Mouse (Mus musculus) lung, embryonic 15.5 days (tissue): Measurements from ENCODE around the gene Eif2b5. TPM values are rescaled to one million over a fixed set of nuclear protein-coding genes. Genes with fewer than 3 reads are reported as not detected.

Experiments
- ATAC-seq: fragments of 200-750 bp; cut with Nextera tagmentation; 2 replicates; pipeline ENCODE4 v1.8.0; 2017; ENCODE audit warnings: moderate number of reproducible peaks, borderline replicate concordance; ENCODE audit not compliant: low FRiP score, low TSS enrichment; ENCODE audit errors: extremely low read depth
- H3K27ac ChIP-seq: fragments of 300-500 bp; sonication (generic); 2 replicates; pipeline ENCODE4 v1.5.1; 2015; ENCODE audit warnings: moderate library complexity, mild to moderate bottlenecking, inconsistent platforms
- H3K27me3 ChIP-seq: fragments of 300-500 bp; sonication (generic); 2 replicates; pipeline ENCODE4 v1.6.1; 2015; ENCODE audit warnings: inconsistent platforms
- H3K36me3 ChIP-seq: fragments of 300-500 bp; sonication (generic); 2 replicates; pipeline ENCODE4 v1.6.1; 2015; ENCODE audit warnings: inconsistent platforms
- H3K4me1 ChIP-seq: fragments of 300-500 bp; sonication (generic); 2 replicates; pipeline ENCODE4 v1.6.1; 2015; ENCODE audit warnings: inconsistent platforms
- H3K4me2 ChIP-seq: fragments of 300-500 bp; sonication (generic); 2 replicates; pipeline ENCODE4 v1.6.1; 2015; ENCODE audit warnings: inconsistent platforms, mild to moderate bottlenecking, moderate library complexity
- H3K4me3 ChIP-seq: fragments of 300-500 bp; sonication (generic); 2 replicates; pipeline ENCODE4 v1.5.1; 2015; ENCODE audit warnings: mild to moderate bottlenecking, inconsistent platforms
- H3K9ac ChIP-seq: fragments of 300-500 bp; sonication (generic); 2 replicates; pipeline ENCODE4 v1.6.1; 2015; ENCODE audit warnings: inconsistent platforms
- H3K9me3 ChIP-seq: fragments of 300-500 bp; sonication (generic); 2 replicates; pipeline ENCODE4 v1.6.1; 2016; ENCODE audit warnings: inconsistent platforms
- WGBS: fragments of 180-500 bp; shearing (Covaris S2); methylation state at CpG from one replicate; pipeline ENCODE4 v1.1.7; 2015; 5-methylcytosine and 5-hydroxymethylcytosine counted together
- polyA plus RNA-seq: library from polyadenylated mRNA; unstranded; fragments of >200 nt; fragmentation: Nextera tagmentation; extraction: Ambion mirVana; gene quantifications from 2 replicates; pipeline ENCODE4 v1.2.1, GENCODE M21; 2015

Gene Eif2b5
- polyA plus RNA-seq, 1 experiment from 2014 or later: 106 TPM

DNA sequence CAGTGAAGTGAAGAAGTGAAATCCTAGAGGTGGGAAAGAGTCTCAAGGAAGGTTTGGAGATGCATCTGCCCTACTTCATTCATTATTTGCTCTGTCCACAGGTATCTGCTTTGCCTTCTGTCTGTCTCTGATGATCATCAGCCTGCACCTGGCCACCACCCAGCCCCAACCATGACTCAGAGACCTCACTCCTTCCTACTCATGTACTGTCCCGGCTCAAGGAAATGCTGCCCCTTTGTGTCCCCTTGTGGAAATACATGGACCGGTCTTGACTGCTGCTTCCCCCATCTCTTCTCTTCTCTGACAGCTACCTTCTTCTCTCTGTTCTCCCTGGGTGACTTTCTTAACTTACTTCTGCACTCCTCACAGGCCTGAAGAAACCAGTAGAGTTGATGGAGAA is 8.0 kb upstream of the Eif2b5 start:
- Histone ChIP-seq H3K4me1 (no peaks in the 10 kb centered on the region), H3K9me3 (no peaks in the 10 kb centered on the region), H3K27me3 (no peaks in the 10 kb centered on the region), H3K4me2 (no peak overlapping the region), H3K36me3 (no peaks in the 10 kb centered on the region), H3K9ac (no peak overlapping the region), H3K4me3 (no peak overlapping the region), H3K27ac (no peak overlapping the region)
- 50% methylated on average over 2 of the region's 2 CpGs for WGBS
- no peak for ATAC-seq

DNA sequence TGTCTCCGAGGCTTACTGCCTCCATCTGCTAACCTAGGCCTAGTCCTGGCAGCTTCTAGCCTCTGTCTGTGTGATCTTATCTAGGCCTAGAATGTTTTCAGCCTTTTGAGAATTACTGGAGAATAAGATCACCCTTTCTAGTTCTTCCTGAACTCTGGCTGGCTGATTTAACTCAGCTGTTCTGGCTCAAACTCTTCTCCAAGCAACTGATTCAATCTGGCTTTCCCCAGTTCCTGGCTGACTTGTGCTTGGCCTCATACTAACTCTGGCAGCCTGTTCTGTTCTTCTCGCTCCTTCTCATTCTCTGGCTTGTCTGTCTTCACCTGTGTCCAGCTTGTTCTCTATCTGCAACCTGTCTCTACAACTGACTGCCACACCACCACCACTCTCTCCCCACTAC is 7.3 kb upstream of the Eif2b5 start:
- no peak for ATAC-seq
- Histone ChIP-seq H3K27ac (no peak overlapping the region), H3K9me3 (no peaks in the 10 kb centered on the region), H3K27me3 (no peaks in the 10 kb centered on the region), H3K4me2 (no peak overlapping the region), H3K9ac (no peak overlapping the region), H3K36me3 (no peaks in the 10 kb centered on the region), H3K4me3 (no peak overlapping the region), H3K4me1 (no peaks in the 10 kb centered on the region)
- 57% methylated on average over 2 of the region's 2 CpGs for WGBS

DNA sequence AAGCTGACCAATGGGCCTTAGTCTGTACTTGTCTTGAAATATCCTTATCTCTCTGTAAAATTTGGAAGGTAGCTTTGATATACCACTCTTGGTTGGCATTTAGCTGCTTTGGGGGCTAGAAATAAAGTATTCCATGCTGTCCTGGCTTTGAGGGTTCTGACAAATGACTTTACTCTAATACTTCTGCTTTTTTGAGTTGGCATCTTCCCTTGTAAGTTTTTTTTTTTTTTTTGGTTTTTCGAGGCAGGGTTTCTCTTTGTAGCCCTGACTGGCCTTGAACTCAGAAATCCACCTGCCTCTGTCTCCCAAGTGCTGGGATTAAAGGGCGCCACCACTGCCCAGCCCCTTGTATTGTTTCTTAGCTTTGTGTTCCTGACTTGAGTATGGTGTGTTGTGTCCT is 5.2 kb upstream of the Eif2b5 start:
- no peaks in the 10 kb centered on the region for H3K27me3 ChIP-seq
- WGBS: 59% methylated on average over 2 of the region's 2 CpGs
- H3K4me3 ChIP-seq: no peak overlapping the region
- ATAC-seq: no peak
- no peak overlapping the region for H3K4me2 ChIP-seq
- no peak overlapping the region for H3K27ac ChIP-seq
- peaks cover 7% of the 10 kb centered on the region; the same call in 1 of the 2 replicates for H3K4me1 ChIP-seq
- H3K36me3 ChIP-seq: no peaks in the 10 kb centered on the region
- no peaks in the 10 kb centered on the region for H3K9me3 ChIP-seq
- no peak overlapping the region for H3K9ac ChIP-seq

DNA sequence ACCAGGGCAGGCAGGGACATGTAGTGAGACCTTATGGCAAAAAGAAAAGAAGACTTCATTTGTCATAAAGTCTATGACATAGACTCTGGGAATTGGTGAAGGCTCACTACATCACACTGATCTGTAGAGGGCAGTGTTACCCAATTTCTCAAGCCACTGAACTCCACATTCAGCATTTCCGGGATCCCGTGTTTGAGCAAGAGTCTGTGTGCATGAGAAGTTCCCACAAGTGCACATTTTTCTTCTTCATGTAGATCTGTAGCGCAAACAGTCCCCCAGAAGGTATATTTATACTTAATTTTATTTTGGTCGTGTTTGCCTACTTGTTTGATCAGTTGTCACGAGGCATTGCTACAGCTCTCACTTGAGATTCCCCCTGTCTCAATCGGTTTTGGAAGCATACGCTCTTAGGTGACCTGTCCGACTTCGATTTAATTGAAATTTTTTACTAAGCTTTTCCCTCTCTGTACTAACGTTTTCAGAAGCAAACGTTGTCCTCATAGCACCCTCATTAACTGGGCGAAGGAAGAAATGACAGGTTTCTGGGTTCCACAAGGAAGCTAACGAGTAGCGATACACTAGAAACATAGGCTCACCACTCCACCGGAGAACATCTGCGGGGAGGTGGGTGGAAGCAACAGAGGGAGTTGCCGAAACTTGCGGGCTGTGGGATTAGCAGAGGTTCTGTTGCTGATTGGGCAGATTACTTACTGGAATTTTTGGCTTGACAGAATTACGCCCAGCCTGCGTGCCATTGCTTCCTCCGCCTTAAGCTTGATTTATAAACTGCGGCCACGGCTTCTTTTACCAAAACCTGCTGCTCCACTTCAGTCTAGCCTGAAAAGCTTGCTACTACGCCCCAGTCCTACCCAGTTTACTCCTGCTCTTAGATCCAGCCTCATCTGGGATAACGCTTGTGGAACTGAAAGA is 1.7 kb upstream of the Eif2b5 start:
- ATAC-seq: peak; percentile 36; the same call in 1 of the 2 replicates
- peak overlapping the region; percentile 67 for H3K4me2 ChIP-seq
- H3K4me3 ChIP-seq: peak overlapping the region; percentile 40
- peaks cover 10% of the 10 kb centered on the region for H3K36me3 ChIP-seq
- peak overlapping the region; percentile 41; the same call in 1 of the 2 replicates for H3K27ac ChIP-seq
- WGBS: 16% methylated on average over 25 of the region's 25 CpGs
- no peaks in the 10 kb centered on the region for H3K9me3 ChIP-seq
- H3K27me3 ChIP-seq: no peaks in the 10 kb centered on the region
- H3K9ac ChIP-seq: peak overlapping the region; percentile 37; the same call in 1 of the 2 replicates
- peaks cover 18% of the 10 kb centered on the region for H3K4me1 ChIP-seq

DNA sequence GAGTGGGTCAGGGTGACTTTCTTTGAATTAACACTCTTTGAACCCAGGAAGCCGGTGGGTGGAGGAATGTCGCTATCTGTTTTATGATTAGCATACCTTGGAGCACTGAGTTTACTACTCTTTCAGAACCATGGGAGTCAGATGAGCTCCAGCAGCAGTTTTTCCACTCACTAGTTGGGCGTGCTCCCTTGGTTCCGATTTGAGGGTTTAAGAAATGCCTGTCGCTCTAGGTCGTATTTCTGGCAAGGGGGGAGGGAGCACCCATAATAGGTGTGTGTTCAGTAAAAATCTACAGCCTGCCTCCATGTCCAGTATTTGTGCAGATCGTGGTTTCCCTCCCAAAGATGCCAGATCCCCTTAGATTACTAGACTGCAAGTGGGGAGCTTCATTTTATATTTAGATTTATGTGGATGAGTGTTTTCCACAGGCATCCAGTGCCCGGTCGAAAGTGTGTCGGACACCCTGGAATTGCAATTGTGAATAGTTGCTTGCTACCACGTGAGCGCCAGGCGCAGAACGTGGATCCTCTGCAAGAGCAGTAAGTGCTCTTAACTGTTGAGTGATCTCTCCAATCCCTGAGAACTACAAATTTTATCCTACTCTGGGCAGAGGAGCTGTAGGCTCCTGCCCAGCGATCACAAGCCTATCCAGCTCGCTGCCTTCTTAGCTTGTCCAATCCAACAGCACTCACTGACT is 489 bp upstream of the Eif2b5 start:
- ATAC-seq: no peak
- Histone ChIP-seq H3K4me2 (peak overlapping the region; percentile 87), H3K9ac (peak overlapping the region; percentile 79), H3K9me3 (no peaks in the 10 kb centered on the region), H3K36me3 (peaks cover 22% of the 10 kb centered on the region), H3K4me3 (peak overlapping the region; percentile 72), H3K4me1 (peaks cover 18% of the 10 kb centered on the region), H3K27me3 (no peaks in the 10 kb centered on the region), H3K27ac (peak overlapping the region; percentile 80)
- WGBS: 11% methylated on average over 16 of the region's 16 CpGs

DNA sequence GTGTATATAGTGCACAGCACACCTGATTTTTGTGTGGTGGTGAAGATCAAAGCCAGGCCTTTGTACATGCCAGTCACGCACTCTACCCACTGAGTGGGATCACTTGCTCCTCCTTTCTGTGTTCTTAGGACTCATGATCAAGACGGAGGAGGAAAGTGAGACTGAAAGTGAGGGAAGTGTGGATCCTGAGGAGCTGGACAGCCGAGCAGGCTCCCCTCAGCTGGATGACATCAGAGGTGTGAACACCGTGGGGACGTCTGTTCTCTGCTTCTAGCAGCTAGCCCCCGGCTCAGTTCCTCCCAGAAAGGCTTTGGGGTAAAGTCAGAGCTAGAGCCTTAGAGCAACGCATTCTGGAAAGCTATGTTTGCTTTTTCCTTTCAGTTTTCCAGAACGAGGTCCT is 7.4 kb downstream of the Eif2b5 start:
- no peak overlapping the region for H3K4me2 ChIP-seq
- no peak overlapping the region for H3K4me3 ChIP-seq
- H3K4me1 ChIP-seq: no peaks in the 10 kb centered on the region
- peaks cover 92% of the 10 kb centered on the region for H3K36me3 ChIP-seq
- ATAC-seq: no peak
- no peaks in the 10 kb centered on the region for H3K27me3 ChIP-seq
- WGBS: 87% methylated on average over 8 of the region's 8 CpGs
- no peaks in the 10 kb centered on the region for H3K9me3 ChIP-seq
- no peak overlapping the region for H3K9ac ChIP-seq
- no peak overlapping the region for H3K27ac ChIP-seq

DNA sequence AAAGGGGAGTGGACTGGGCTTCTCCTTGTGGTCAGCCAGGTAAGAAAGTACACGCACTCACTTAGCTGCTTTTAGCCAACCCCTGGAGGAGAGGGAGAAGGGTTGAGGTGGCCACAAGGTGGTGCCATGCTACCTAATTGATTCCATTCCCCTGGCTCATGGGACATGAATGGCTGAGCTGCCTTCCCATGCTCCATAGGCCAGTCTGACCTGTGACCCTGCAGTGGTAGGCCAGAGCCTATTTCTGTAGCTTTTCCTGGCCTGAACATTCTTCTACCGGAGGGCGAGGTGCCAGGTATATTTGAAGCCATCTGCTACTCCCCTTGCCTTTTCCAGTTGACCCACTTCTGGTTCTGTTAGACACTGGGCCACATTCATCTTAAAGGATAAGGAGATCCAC is 10.7 kb downstream of the Eif2b5 start:
- no peak for ATAC-seq
- H3K4me3 ChIP-seq: no peak overlapping the region
- no peaks in the 10 kb centered on the region for H3K4me1 ChIP-seq
- WGBS: 75% methylated on average over 3 of the region's 3 CpGs
- no peak overlapping the region for H3K27ac ChIP-seq
- no peak overlapping the region for H3K4me2 ChIP-seq
- no peaks in the 10 kb centered on the region for H3K9me3 ChIP-seq
- no peaks in the 10 kb centered on the region for H3K27me3 ChIP-seq
- H3K36me3 ChIP-seq: peaks cover 66% of the 10 kb centered on the region
- no peak overlapping the region for H3K9ac ChIP-seq

DNA sequence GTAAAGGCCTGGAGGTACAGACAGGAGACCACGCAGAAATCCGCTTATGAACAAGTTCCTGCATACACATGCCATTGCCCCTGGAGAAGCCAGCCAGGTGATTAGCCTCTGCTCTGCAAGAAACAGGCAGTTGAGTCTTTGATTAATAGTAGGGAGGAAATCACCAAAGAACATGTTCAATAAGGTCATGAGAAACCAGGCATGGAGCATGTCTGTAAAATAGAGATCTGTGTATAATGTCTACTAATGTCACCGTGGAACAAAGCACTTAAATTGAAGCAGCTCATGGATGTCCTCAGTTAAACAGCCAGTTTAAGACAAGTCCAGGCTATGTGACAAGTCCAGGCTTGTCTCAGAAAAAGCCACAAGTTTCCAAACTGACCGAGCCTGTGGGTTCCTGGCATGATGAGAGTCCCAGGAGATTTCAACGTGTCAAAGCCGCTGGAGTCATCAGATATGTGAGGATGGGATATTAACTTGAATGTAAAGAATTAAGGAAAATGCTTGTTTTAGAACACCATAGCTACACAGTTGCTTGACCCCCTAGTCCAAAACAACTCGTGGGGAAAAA is 12.7 kb downstream of the Eif2b5 start:
- H3K27ac ChIP-seq: no peak overlapping the region
- no peaks in the 10 kb centered on the region for H3K9me3 ChIP-seq
- no peak overlapping the region for H3K4me3 ChIP-seq
- 86% methylated on average over 7 of the region's 7 CpGs for WGBS
- no peak for ATAC-seq
- no peak overlapping the region for H3K9ac ChIP-seq
- peaks cover 48% of the 10 kb centered on the region for H3K36me3 ChIP-seq
- H3K4me2 ChIP-seq: no peak overlapping the region
- no peaks in the 10 kb centered on the region for H3K27me3 ChIP-seq
- H3K4me1 ChIP-seq: 0 out of 2 replicates have a peak, but pooled peaks cover 6% of the 10 kb centered on the region

DNA sequence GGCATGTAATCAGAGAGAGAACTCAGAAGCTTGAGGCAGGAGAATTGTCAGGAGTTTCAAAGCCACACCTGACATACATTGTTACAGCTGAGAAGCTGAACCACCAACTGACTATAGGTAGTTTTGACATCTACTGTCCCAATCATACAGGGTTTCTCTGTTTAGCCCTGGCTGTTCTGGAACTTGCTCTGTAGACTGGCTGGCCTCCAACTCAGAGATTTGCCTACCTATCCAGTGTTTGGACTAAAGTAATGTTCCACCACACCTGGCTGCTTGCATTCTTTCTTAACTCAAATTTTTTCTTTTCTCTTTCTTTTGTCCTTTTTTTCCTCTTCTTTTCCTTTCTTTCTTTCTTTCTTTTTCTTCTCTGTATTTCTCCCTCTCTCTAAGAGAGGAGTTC is 17.4 kb downstream of the Eif2b5 start:
- Histone ChIP-seq H3K9me3 (no peaks in the 10 kb centered on the region), H3K9ac (peak overlapping the region; percentile 98), H3K4me2 (peak overlapping the region; percentile 71), H3K27me3 (no peaks in the 10 kb centered on the region), H3K4me3 (peak overlapping the region; percentile 89), H3K36me3 (peaks cover 20% of the 10 kb centered on the region; the same call in 1 of the 2 replicates), H3K4me1 (peaks cover 17% of the 10 kb centered on the region), H3K27ac (peak overlapping the region; percentile 92)
- ATAC-seq: no peak

DNA sequence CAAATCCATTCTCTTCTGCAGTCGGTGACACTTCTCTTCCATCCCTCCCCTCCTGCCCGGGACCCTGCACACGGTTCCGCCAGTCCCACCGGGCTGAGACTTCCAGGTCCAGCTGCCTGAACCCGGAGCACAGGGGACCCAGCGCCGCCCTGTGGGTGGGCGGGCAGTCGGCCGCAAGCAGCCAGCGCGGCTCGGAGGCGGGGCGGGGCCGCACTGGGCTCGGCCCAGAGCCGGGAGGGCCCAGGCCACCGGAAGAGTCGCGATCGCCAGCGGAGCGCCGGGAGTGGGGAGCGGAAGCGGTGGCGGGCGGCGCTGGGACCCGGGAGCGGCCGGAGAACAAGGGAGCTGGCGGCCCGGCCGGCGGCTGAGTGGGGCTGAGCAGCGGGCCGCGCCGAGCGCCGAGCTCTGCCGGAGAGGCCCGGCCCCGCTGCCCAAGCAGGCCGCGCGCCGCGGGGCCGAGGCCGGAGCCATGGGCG is 18.1 kb downstream of the Eif2b5 start, which contains the start of gene Dvl3:
Gene Dvl3 (plus strand): TSS at position 257 of the 476 bp plus-strand sequence.
- H3K36me3 ChIP-seq: peaks cover 20% of the 10 kb centered on the region; the same call in 1 of the 2 replicates
- peaks cover 17% of the 10 kb centered on the region for H3K4me1 ChIP-seq
- H3K4me2 ChIP-seq: peak within 1 kb of the TSS; percentile 71
- H3K4me3 ChIP-seq: peak within 1 kb of the TSS; percentile 89
- ATAC-seq: peak; percentile 98
- H3K9ac ChIP-seq: peak within 1 kb of the TSS; percentile 98
- H3K9me3 ChIP-seq: no peaks in the 10 kb centered on the region
- no peaks in the 10 kb centered on the region for H3K27me3 ChIP-seq
- H3K27ac ChIP-seq: peak within 1 kb of the TSS; percentile 92
- WGBS: under 1% methylated on average over 34 of the region's 55 CpGs

DNA sequence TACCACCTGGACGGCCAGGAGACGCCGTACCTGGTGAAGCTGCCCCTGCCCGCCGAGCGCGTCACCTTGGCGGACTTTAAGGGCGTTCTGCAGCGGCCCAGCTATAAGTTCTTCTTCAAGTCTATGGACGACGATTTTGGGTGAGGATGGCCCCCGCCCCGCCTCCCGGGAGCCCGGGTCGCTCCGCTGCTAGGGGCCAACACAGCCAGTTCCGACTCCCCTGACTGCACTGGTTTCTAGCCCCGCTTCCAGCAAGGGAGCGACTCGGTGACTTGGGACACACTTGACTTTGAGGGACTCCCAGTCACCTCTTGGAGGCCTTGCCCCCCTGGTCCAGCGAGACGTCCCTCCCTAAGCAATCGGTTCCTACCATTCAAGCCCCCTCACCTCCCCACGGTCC is 18.6 kb downstream of the Eif2b5 start:
- H3K4me3 ChIP-seq: peak overlapping the region; percentile 89
- peaks cover 17% of the 10 kb centered on the region for H3K4me1 ChIP-seq
- ATAC-seq: peak; percentile 5; the same call in 1 of the 2 replicates
- H3K27me3 ChIP-seq: no peaks in the 10 kb centered on the region
- H3K9ac ChIP-seq: peak overlapping the region; percentile 98
- peaks cover 24% of the 10 kb centered on the region for H3K36me3 ChIP-seq
- peak overlapping the region; percentile 92 for H3K27ac ChIP-seq
- peak overlapping the region; percentile 71 for H3K4me2 ChIP-seq
- WGBS: under 1% methylated on average over 26 of the region's 26 CpGs
- no peaks in the 10 kb centered on the region for H3K9me3 ChIP-seq
